Mouse (Mus musculus) liver, adult 2 months (tissue): ENCODE data around the gene A030005L19Rik.

Experiments
- CTCF ChIP-seq: fragments of 200-500 bp; IDR thresholded peaks from 2 replicates; pipeline ENCODE4 v1.5.1; 2011; ENCODE audit warnings: low read depth, low read length, control low read depth
- POLR2A ChIP-seq: fragments of 200-500 bp; IDR thresholded peaks from 2 replicates; pipeline ENCODE4 v1.6.1; 2011; ENCODE audit warnings: low read length, control low read depth; ENCODE audit not compliant: insufficient read depth; ENCODE audit errors: extremely low read depth

- TF ChIP-seq CTCF (no peak), POLR2A (no peak)
Observed at GRCm38 (mm10) chr1:82893269-82893668, 19.9 kb upstream of the A030005L19Rik start.
